In genomic region chr13:24415506-24416206, GRCm38 (mm10) we compare ENCODE assay signal across 12 mouse cellular contexts.
DNase-seq lines count a peak whose midpoint lies in the region; ATAC-seq lines count a peak whose summit lies in the region.
"Had no signal": no experiment of that assay in that cellular context is flagged by ENCODE, and none has a peak within 500 bp of the region (broad histone marks: within the 10 kb centered on the region; RNA-seq: fewer than 3 reads in every experiment).

No protein-coding gene starts in this region.

- no peak overlapping the region for H3K9ac ChIP-seq in forebrain, embryonic 14.5 days (ENCODE audit: low read length)
- H3K9ac ChIP-seq: embryonic facial prominence, embryonic 15.5 days; hindbrain, embryonic 15.5 days; lung, embryonic 15.5 days had no signal

- no peaks in the 10 kb centered on the region for H3K36me3 ChIP-seq in forebrain, embryonic 14.5 days (ENCODE audit: control insufficient read depth, insufficient read depth, low read length)
- H3K36me3 ChIP-seq: embryonic facial prominence, embryonic 15.5 days; hindbrain, embryonic 15.5 days; lung, embryonic 15.5 days had no signal

- H3K4me1 ChIP-seq in forebrain, embryonic 14.5 days (ENCODE audit: control insufficient read depth, insufficient read depth, low read length): no peaks in the 10 kb centered on the region
- H3K4me1 ChIP-seq: embryonic facial prominence, embryonic 15.5 days; hindbrain, embryonic 15.5 days; lung, embryonic 15.5 days had no signal

- no peak for ATAC-seq in forebrain, embryonic 14.5 days

- H3K27ac ChIP-seq in forebrain, embryonic 14.5 days (ENCODE audit: low read depth, low read length): no peak overlapping the region
- H3K27ac ChIP-seq: embryonic facial prominence, embryonic 15.5 days; hindbrain, embryonic 15.5 days; lung, embryonic 15.5 days had no signal

- no peaks in the 10 kb centered on the region for H3K9me3 ChIP-seq in forebrain, embryonic 14.5 days (replicated peaks; ENCODE audit: control insufficient read depth, low read length)
- H3K9me3 ChIP-seq: embryonic facial prominence, embryonic 15.5 days; hindbrain, embryonic 15.5 days; lung, embryonic 15.5 days had no signal

- peak; percentile 34 for DNase-seq in adrenal gland, postnatal 14 days
- no peak for DNase-seq in adrenal gland, postnatal 4 days (ENCODE audit: low spot score in 2 of 2)
- DNase-seq in B cell, adult 2 months: peak; percentile 83 to 87
- DNase-seq in kidney, postnatal 25 days: peak; percentile 29 to 63
- DNase-seq in spleen, adult 18-20 months: peak; percentile 67 to 70
- no peak for DNase-seq in left cerebral cortex, postnatal 10 days (ENCODE audit: extremely low spot score in 1 of 2, low spot score in 2 of 2)
- DNase-seq in frontal cortex, postnatal 25 days (ENCODE audit: low spot score in 2 of 2): no peak
- DNase-seq in forebrain, embryonic 14.5 days (ENCODE audit: low spot score): no peak
- DNase-seq: cerebellum, adult 11 months had no signal

- WGBS in forebrain, embryonic 14.5 days: 89% methylated on average over 13 of the region's 13 CpGs

- no peak overlapping the region for H3K4me2 ChIP-seq in forebrain, embryonic 14.5 days (ENCODE audit: low read length)
- H3K4me2 ChIP-seq: embryonic facial prominence, embryonic 15.5 days; hindbrain, embryonic 15.5 days; lung, embryonic 15.5 days had no signal

- H3K4me3 ChIP-seq in forebrain, embryonic 14.5 days (ENCODE audit: low read depth, low read length): no peak overlapping the region
- H3K4me3 ChIP-seq: embryonic facial prominence, embryonic 15.5 days; hindbrain, embryonic 15.5 days; lung, embryonic 15.5 days had no signal

- intact Hi-C loops in left cerebral cortex, postnatal 10 days (cut with DNase I): no loop called here

- H3K27me3 ChIP-seq in forebrain, embryonic 14.5 days (replicated peaks; ENCODE audit: control insufficient read depth, insufficient read depth, low read length): no peaks in the 10 kb centered on the region
- H3K27me3 ChIP-seq: embryonic facial prominence, embryonic 15.5 days; hindbrain, embryonic 15.5 days; lung, embryonic 15.5 days had no signal

Comparison
In these comparisons a context has a peak if more than half of its experiments do, and no peak if none do; other contexts are left out.
1. DNase-seq: peak in adrenal gland, postnatal 14 days (single experiment), B cell, adult 2 months (2 of 2), kidney, postnatal 25 days (2 of 2) and spleen, adult 18-20 months (2 of 2); none in adrenal gland, postnatal 4 days (0 of 2), left cerebral cortex, postnatal 10 days (0 of 2), frontal cortex, postnatal 25 days (0 of 2) and forebrain, embryonic 14.5 days (single experiment).